Mouse (Mus musculus): ENCODE measurements around the gene 6430571L13Rik.

DNA sequence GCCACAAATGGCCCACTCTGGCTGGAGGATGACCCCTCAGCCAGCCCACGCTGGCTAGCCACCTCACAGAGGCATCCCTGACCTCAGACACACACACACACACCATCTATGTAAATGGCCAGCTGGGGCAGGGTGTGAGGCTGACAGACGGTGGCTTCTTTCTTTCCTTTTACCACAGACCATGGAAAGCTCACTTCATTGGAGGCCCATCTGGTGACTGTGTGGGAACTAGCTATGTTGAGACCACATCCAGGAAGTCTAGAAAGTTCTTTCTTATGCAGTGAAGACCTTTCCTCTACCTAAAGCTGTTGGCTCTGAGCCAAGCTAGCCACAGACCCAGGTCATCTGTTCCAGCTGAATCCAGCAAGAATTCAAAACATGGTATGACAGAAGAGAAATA is 6.7 kb upstream of the 6430571L13Rik start:
- TF ChIP-seq CTCF (IDR thresholded peaks at IDR 0.05; ENCODE audit: low read depth): no peak
- no peak for TF ChIP-seq EP300 (IDR thresholded peaks at IDR 0.05; ENCODE audit: low read depth)

Data from liver, embryonic 14.5 days (tissue).